Mouse (Mus musculus): ENCODE results near the gene Atg4a. TPM values are rescaled to one million over a fixed set of nuclear protein-coding genes. Genes with fewer than 3 reads are reported as not detected.

Atg4a gene
- polyA plus RNA-seq, 1 experiment from 2014 or later, result 14.7 TPM

- no peak overlapping the region for H3K9ac ChIP-seq (ENCODE audit: low read length)
- no peak overlapping the region for H3K4me3 ChIP-seq (ENCODE audit: low read length)
- no peak; the same call in 1 of the 2 replicates for ATAC-seq (replicated peaks; ENCODE audit: extremely low read depth, insufficient read depth, low FRiP score)
- H3K4me2 ChIP-seq (ENCODE audit: low read depth, low read length), result no peak overlapping the region
- no peaks in the 10 kb centered on the region; the same call in 1 of the 2 replicates for H3K4me1 ChIP-seq (ENCODE audit: control insufficient read depth, insufficient read depth, low read length)
- 42% methylated on average over 2 of the region's 2 CpGs for WGBS
- H3K27ac ChIP-seq (ENCODE audit: low read length), result no peak overlapping the region
- no peaks in the 10 kb centered on the region for H3K9me3 ChIP-seq (replicated peaks; ENCODE audit: control insufficient read depth, low read length)
- H3K27me3 ChIP-seq (ENCODE audit: control insufficient read depth, insufficient read depth, low read length), result peaks cover 5% of the 10 kb centered on the region
- H3K36me3 ChIP-seq (ENCODE audit: control insufficient read depth, insufficient read depth), result no peaks in the 10 kb centered on the region
These were observed 22.8 kb downstream of the Atg4a start for GRCm38 (mm10) chrX:140979546-140979945.

- Histone ChIP-seq H3K4me2 (ENCODE audit: low read depth, low read length) (no peak overlapping the region), H3K4me1 (ENCODE audit: control insufficient read depth, insufficient read depth, low read length) (no peaks in the 10 kb centered on the region; the same call in 1 of the 2 replicates), H3K9ac (ENCODE audit: low read length) (no peak overlapping the region), H3K9me3 (replicated peaks; ENCODE audit: control insufficient read depth, low read length) (no peaks in the 10 kb centered on the region), H3K27ac (ENCODE audit: low read length) (no peak overlapping the region), H3K4me3 (ENCODE audit: low read length) (no peak overlapping the region), H3K36me3 (ENCODE audit: control insufficient read depth, insufficient read depth) (no peaks in the 10 kb centered on the region), H3K27me3 (ENCODE audit: control insufficient read depth, insufficient read depth, low read length) (peaks cover 5% of the 10 kb centered on the region)
- WGBS, result 66% methylated on average over 4 of the region's 4 CpGs
- ATAC-seq (replicated peaks; ENCODE audit: extremely low read depth, insufficient read depth, low FRiP score), result no peak
These were observed 23.5 kb downstream of the Atg4a start for GRCm38 (mm10) chrX:140980163-140980562.

- Histone ChIP-seq H3K27ac (ENCODE audit: low read length) (0 out of 2 replicates have a peak overlapping the region, but pooled peaks have one; percentile 30), H3K4me2 (ENCODE audit: low read depth, low read length) (no peak overlapping the region), H3K4me1 (ENCODE audit: control insufficient read depth, insufficient read depth, low read length) (no peaks in the 10 kb centered on the region; the same call in 1 of the 2 replicates), H3K9ac (ENCODE audit: low read length) (no peak overlapping the region), H3K4me3 (ENCODE audit: low read length) (no peak overlapping the region), H3K36me3 (ENCODE audit: control insufficient read depth, insufficient read depth) (no peaks in the 10 kb centered on the region), H3K9me3 (replicated peaks; ENCODE audit: control insufficient read depth, low read length) (no peaks in the 10 kb centered on the region), H3K27me3 (ENCODE audit: control insufficient read depth, insufficient read depth, low read length) (peaks cover 11% of the 10 kb centered on the region)
- 38% methylated on average over 6 of the region's 6 CpGs for WGBS
- ATAC-seq (replicated peaks; ENCODE audit: extremely low read depth, insufficient read depth, low FRiP score), result no peak
These were observed 26.7 kb downstream of the Atg4a start for GRCm38 (mm10) chrX:140983206-140983960.

GRCm38 (mm10) chrX:140984795-140985194 is 28.1 kb downstream of the Atg4a start:
- ATAC-seq (replicated peaks; ENCODE audit: extremely low read depth, insufficient read depth, low FRiP score), result no peak
- no peak overlapping the region for H3K27ac ChIP-seq (ENCODE audit: low read length)
- no peak overlapping the region for H3K4me2 ChIP-seq (ENCODE audit: low read depth, low read length)
- H3K27me3 ChIP-seq (ENCODE audit: control insufficient read depth, insufficient read depth, low read length), result peaks cover 9% of the 10 kb centered on the region
- H3K4me1 ChIP-seq (ENCODE audit: control insufficient read depth, insufficient read depth, low read length), result no peaks in the 10 kb centered on the region; the same call in 1 of the 2 replicates
- no peaks in the 10 kb centered on the region for H3K9me3 ChIP-seq (replicated peaks; ENCODE audit: control insufficient read depth, low read length)
- H3K4me3 ChIP-seq (ENCODE audit: low read length), result no peak overlapping the region
- no peaks in the 10 kb centered on the region for H3K36me3 ChIP-seq (ENCODE audit: control insufficient read depth, insufficient read depth)
- no peak overlapping the region for H3K9ac ChIP-seq (ENCODE audit: low read length)
- WGBS, result 59% methylated on average over 6 of the region's 6 CpGs

- Histone ChIP-seq H3K27me3 (ENCODE audit: control insufficient read depth, insufficient read depth, low read length) (peaks cover 9% of the 10 kb centered on the region), H3K4me2 (ENCODE audit: low read depth, low read length) (no peak overlapping the region), H3K4me1 (ENCODE audit: control insufficient read depth, insufficient read depth, low read length) (peaks cover 2% of the 10 kb centered on the region), H3K9ac (ENCODE audit: low read length) (no peak overlapping the region), H3K36me3 (ENCODE audit: control insufficient read depth, insufficient read depth) (no peaks in the 10 kb centered on the region), H3K4me3 (ENCODE audit: low read length) (no peak overlapping the region), H3K27ac (ENCODE audit: low read length) (no peak overlapping the region), H3K9me3 (replicated peaks; ENCODE audit: control insufficient read depth, low read length) (no peaks in the 10 kb centered on the region)
- ATAC-seq (replicated peaks; ENCODE audit: extremely low read depth, insufficient read depth, low FRiP score), result no peak
- 71% methylated on average over 2 of the region's 2 CpGs for WGBS
These were observed 28.5 kb downstream of the Atg4a start for GRCm38 (mm10) chrX:140985256-140985655.

GRCm38 (mm10) chrX:140996909-140997516 is 40.3 kb downstream of the Atg4a start:
- H3K9ac ChIP-seq (ENCODE audit: low read length), result no peak overlapping the region
- ATAC-seq (replicated peaks; ENCODE audit: extremely low read depth, insufficient read depth, low FRiP score), result no peak; the same call in 1 of the 2 replicates
- 86% methylated on average over 1 of the region's 1 CpGs for WGBS

GRCm38 (mm10) chrX:140997912-140998545 is 41.3 kb downstream of the Atg4a start:
- Histone ChIP-seq H3K36me3 (ENCODE audit: control insufficient read depth, insufficient read depth) (no peaks in the 10 kb centered on the region), H3K4me2 (ENCODE audit: low read depth, low read length) (no peak overlapping the region), H3K4me3 (ENCODE audit: low read length) (no peak overlapping the region), H3K9me3 (replicated peaks; ENCODE audit: control insufficient read depth, low read length) (no peaks in the 10 kb centered on the region), H3K4me1 (ENCODE audit: control insufficient read depth, insufficient read depth, low read length) (no peaks in the 10 kb centered on the region), H3K27me3 (ENCODE audit: control insufficient read depth, insufficient read depth, low read length) (peaks cover 21% of the 10 kb centered on the region), H3K27ac (ENCODE audit: low read length) (no peak overlapping the region), H3K9ac (ENCODE audit: low read length) (no peak overlapping the region)
- ATAC-seq (replicated peaks; ENCODE audit: extremely low read depth, insufficient read depth, low FRiP score), result no peak
- 100% methylated on average over 1 of the region's 1 CpGs for WGBS

More at GRCm38 (mm10) chrX:140996909-140997516, 40.3 kb downstream of the Atg4a start:
- Histone ChIP-seq H3K4me3 (ENCODE audit: low read length) (no peak overlapping the region), H3K4me1 (ENCODE audit: control insufficient read depth, insufficient read depth, low read length) (no peaks in the 10 kb centered on the region), H3K36me3 (ENCODE audit: control insufficient read depth, insufficient read depth) (no peaks in the 10 kb centered on the region), H3K9me3 (replicated peaks; ENCODE audit: control insufficient read depth, low read length) (no peaks in the 10 kb centered on the region), H3K4me2 (ENCODE audit: low read depth, low read length) (no peak overlapping the region), H3K27ac (ENCODE audit: low read length) (no peak overlapping the region), H3K27me3 (ENCODE audit: control insufficient read depth, insufficient read depth, low read length) (peaks cover 21% of the 10 kb centered on the region)

GRCm38 (mm10) chrX:140998885-140999284 is 42.2 kb downstream of the Atg4a start:
- no peak overlapping the region for H3K9ac ChIP-seq (ENCODE audit: low read length)
- no peaks in the 10 kb centered on the region for H3K9me3 ChIP-seq (replicated peaks; ENCODE audit: control insufficient read depth, low read length)
- no peaks in the 10 kb centered on the region for H3K36me3 ChIP-seq (ENCODE audit: control insufficient read depth, insufficient read depth)
- peaks cover 17% of the 10 kb centered on the region for H3K27me3 ChIP-seq (ENCODE audit: control insufficient read depth, insufficient read depth, low read length)
- no peak overlapping the region for H3K27ac ChIP-seq (ENCODE audit: low read length)
- H3K4me3 ChIP-seq (ENCODE audit: low read length), result no peak overlapping the region
- H3K4me1 ChIP-seq (ENCODE audit: control insufficient read depth, insufficient read depth, low read length), result no peaks in the 10 kb centered on the region
- H3K4me2 ChIP-seq (ENCODE audit: low read depth, low read length), result no peak overlapping the region
- no peak for ATAC-seq (replicated peaks; ENCODE audit: extremely low read depth, insufficient read depth, low FRiP score)

- H3K9ac ChIP-seq (ENCODE audit: low read length), result no peak overlapping the region
- WGBS, result 63% methylated on average over 1 of the region's 1 CpGs
These were observed 193.0 kb downstream of the Atg4a start for GRCm38 (mm10) chrX:141149705-141150104.

More at GRCm38 (mm10) chrX:141149705-141150104, 193.0 kb downstream of the Atg4a start:
- ATAC-seq (replicated peaks; ENCODE audit: extremely low read depth, insufficient read depth, low FRiP score), result no peak
- H3K27ac ChIP-seq (ENCODE audit: low read length), result no peak overlapping the region
- no peak overlapping the region for H3K4me3 ChIP-seq (ENCODE audit: low read length)
- no peaks in the 10 kb centered on the region for H3K4me1 ChIP-seq (ENCODE audit: control insufficient read depth, insufficient read depth, low read length)
- H3K9me3 ChIP-seq (replicated peaks; ENCODE audit: control insufficient read depth, low read length), result no peaks in the 10 kb centered on the region
- no peaks in the 10 kb centered on the region for H3K36me3 ChIP-seq (ENCODE audit: control insufficient read depth, insufficient read depth)
- H3K4me2 ChIP-seq (ENCODE audit: low read depth, low read length), result no peak overlapping the region
- peaks cover 9% of the 10 kb centered on the region; the same call in 1 of the 2 replicates for H3K27me3 ChIP-seq (ENCODE audit: control insufficient read depth, insufficient read depth, low read length)

All from heart, embryonic 16.5 days (tissue).